Mouse (Mus musculus) liver, embryonic 11.5 days (tissue): Measurements from ENCODE around the gene Rce1. TPM values are rescaled to one million over a fixed set of nuclear protein-coding genes. Genes with fewer than 3 reads are reported as not detected.

ENCODE experiments used
- ATAC-seq: fragments of 200-750 bp; cut with Nextera tagmentation; replicated peaks from 2 replicates; pipeline ENCODE4 v1.8.0; 2017; ENCODE audit warnings: moderate number of reproducible peaks, mild to moderate bottlenecking, moderate TSS enrichment, moderate library complexity; ENCODE audit not compliant: low FRiP score
- DNase-seq: peaks from one replicate; pipeline ENCODE4 v3.0.0-alpha.2; 2017; ENCODE audit warnings: low spot score
- H3K27ac ChIP-seq: fragments of 300-500 bp; sonication (generic); 2 replicates; pipeline ENCODE4 v1.5.1; 2014; ENCODE audit warnings: mild to moderate bottlenecking, low read depth, low read length, control low read depth
- H3K27me3 ChIP-seq: fragments of 300-500 bp; sonication (generic); replicated peaks from 2 replicates; pipeline ENCODE4 v1.6.1; 2014; ENCODE audit warnings: low read length, mixed read lengths; ENCODE audit not compliant: control insufficient read depth, insufficient read depth
- H3K36me3 ChIP-seq: fragments of 300-500 bp; sonication (generic); 2 replicates; pipeline ENCODE4 v1.6.1; 2014; ENCODE audit warnings: mild to moderate bottlenecking, low read length, moderate library complexity, mixed read lengths; ENCODE audit not compliant: control insufficient read depth, insufficient read depth
- H3K4me1 ChIP-seq: fragments of 300-500 bp; sonication (generic); replicated peaks from 2 replicates; pipeline ENCODE4 v1.6.1; 2014; ENCODE audit warnings: low read length, mixed read lengths; ENCODE audit not compliant: control insufficient read depth, insufficient read depth
- H3K4me2 ChIP-seq: fragments of 300-500 bp; sonication (generic); 2 replicates; pipeline ENCODE4 v1.6.1; 2014; ENCODE audit warnings: mild to moderate bottlenecking, control low read depth, moderate library complexity
- H3K4me3 ChIP-seq: fragments of 300-500 bp; sonication (generic); 2 replicates; pipeline ENCODE4 v1.5.1; 2014; ENCODE audit warnings: low read depth, low read length, control low read depth
- H3K9ac ChIP-seq: fragments of 300-500 bp; sonication (generic); 2 replicates; pipeline ENCODE4 v1.6.1; 2014; ENCODE audit warnings: low read depth, low read length, control low read depth
- H3K9me3 ChIP-seq: fragments of 300-500 bp; sonication (generic); 2 replicates; pipeline ENCODE4 v1.6.1; 2016; ENCODE audit warnings: low read length, inconsistent platforms, mixed read lengths; ENCODE audit not compliant: control insufficient read depth
- WGBS: fragments of 180-500 bp; shearing (Covaris S2); extraction: QIAGEN DNeasy Blood & Tissue Kit; methylation state at CpG from one replicate; pipeline ENCODE4 v1.1.7; 2014; 5-methylcytosine and 5-hydroxymethylcytosine counted together
- polyA plus RNA-seq: library from polyadenylated mRNA; unstranded; fragments of >200 nt; fragmentation: Nextera tagmentation; extraction: Ambion mirVana; gene quantifications from 2 replicates; pipeline ENCODE4 v1.2.1, GENCODE M21; 2014

Rce1 gene
- polyA plus RNA-seq, 1 experiment from 2014 or later: 52.5 TPM

DNA sequence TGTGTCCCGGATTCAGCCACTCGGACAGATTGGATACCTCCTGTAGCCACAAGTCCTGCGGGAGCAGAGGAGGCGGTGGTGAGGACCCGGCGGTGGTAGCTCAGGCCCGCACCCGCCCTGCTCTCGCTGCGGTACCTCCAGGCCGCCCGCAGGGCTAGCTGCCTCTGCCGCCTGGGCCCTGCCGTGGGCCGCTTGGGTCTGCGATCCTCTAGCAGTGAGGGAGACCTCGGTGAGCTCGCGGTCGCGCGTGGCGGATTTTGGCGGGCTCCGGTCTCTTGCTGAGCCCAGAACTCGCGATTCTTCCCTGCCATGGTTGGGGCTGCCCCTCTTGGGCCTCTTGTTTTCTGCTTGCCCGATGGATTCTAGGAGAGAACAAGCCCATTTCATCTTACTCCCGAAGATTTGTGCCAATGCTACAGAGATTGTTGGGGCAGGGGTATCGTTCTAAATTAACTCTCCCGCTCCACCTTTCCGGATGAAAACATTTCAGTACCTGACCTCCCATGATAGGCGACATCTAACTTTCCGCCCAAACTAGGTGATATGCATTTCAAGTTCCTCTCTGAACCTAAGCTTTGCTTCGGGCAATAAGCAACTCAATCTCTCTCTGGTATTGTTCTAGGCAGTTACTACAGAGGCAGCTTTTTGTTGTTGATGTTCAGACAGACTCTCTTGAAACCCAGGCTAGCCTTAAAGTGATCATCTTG lies 541 bp upstream of the Rce1 start:
- Histone ChIP-seq H3K9ac (peak overlapping the region; percentile 96), H3K4me2 (peak overlapping the region; percentile 94), H3K27ac (peak overlapping the region; percentile 87), H3K9me3 (no peaks in the 10 kb centered on the region), H3K27me3 (no peaks in the 10 kb centered on the region), H3K4me1 (peaks cover 17% of the 10 kb centered on the region), H3K36me3 (peaks cover 13% of the 10 kb centered on the region; the same call in 1 of the 2 replicates), H3K4me3 (peak overlapping the region; percentile 81)
- DNase-seq (no peak), ATAC-seq (peak; percentile 73)
- 2% methylated on average over 35 of the region's 35 CpGs for WGBS

DNA sequence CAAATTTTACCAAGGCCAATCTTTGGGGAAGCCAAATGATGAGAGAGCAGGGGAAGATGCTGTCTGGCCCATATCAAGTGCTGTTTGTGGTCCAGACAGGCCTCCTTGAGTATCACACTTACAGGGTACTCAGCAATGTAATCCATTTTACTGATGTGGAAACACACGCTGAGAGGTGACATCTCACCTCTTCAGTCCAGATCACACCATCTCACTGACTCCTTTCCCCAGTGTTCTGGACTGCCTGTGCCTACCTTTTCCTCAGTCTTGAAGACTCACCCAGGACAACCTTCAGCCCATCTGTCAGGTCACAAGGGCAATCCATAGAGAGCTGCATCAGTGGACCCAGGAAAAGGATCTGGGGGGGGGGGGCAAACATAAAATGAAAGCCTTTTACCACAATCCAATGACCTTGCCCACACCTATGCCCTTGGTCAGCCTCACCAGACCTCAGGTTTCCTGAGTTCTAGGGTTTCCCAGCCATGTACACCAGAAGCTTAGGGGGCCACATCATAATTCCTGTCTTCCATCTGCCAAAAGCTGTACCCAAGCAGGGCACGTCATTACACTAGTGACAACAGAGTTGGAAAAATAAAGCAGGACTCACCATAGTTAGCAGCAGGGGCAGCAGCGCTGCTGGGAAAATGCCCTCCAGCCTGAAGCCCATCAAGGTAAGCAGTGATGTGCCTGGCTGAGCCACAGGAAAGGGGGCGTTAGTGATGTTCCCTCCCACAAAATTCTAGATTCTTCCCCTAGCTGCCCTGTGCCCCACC lies 849 bp downstream of the Rce1 start:
- peak overlapping the region; percentile 94 for H3K4me2 ChIP-seq
- peaks cover 17% of the 10 kb centered on the region for H3K4me1 ChIP-seq
- ATAC-seq: no peak; the same call in 1 of the 2 replicates
- peaks cover 15% of the 10 kb centered on the region; the same call in 1 of the 2 replicates for H3K36me3 ChIP-seq
- peak overlapping the region; percentile 81 for H3K4me3 ChIP-seq
- H3K27ac ChIP-seq: peak overlapping the region; percentile 87; the same call in 1 of the 2 replicates
- no peaks in the 10 kb centered on the region for H3K27me3 ChIP-seq
- H3K9me3 ChIP-seq: no peaks in the 10 kb centered on the region
- 30% methylated on average over 4 of the region's 4 CpGs for WGBS
- H3K9ac ChIP-seq: peak overlapping the region; percentile 96
- DNase-seq: no peak

DNA sequence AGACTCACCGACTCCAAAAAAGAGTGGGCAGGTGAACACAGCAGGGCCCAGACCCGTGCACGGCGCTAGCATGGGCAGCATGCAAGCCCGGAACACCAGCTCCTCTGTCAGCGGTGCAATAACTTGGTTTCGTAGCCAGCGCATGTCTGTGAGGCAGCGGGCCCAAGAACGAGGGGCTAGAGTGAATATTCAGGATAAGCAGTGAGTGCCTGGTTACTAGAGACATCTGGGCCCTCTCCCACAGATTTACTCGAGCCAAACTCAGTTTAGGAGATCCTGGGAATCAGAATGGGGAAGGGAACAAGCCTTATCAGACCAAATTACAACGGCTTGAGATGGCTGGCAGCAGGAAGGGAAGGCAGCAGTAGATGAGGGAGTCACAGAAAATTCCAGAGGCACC lies 1.4 kb downstream of the Rce1 start:
- Histone ChIP-seq H3K4me1 (peaks cover 17% of the 10 kb centered on the region), H3K9ac (no peak overlapping the region), H3K9me3 (no peaks in the 10 kb centered on the region), H3K36me3 (peaks cover 15% of the 10 kb centered on the region; the same call in 1 of the 2 replicates), H3K4me3 (no peak overlapping the region), H3K4me2 (no peak overlapping the region), H3K27ac (no peak overlapping the region), H3K27me3 (no peaks in the 10 kb centered on the region)
- WGBS: 93% methylated on average over 12 of the region's 12 CpGs
- no peak for DNase-seq
- no peak for ATAC-seq

DNA sequence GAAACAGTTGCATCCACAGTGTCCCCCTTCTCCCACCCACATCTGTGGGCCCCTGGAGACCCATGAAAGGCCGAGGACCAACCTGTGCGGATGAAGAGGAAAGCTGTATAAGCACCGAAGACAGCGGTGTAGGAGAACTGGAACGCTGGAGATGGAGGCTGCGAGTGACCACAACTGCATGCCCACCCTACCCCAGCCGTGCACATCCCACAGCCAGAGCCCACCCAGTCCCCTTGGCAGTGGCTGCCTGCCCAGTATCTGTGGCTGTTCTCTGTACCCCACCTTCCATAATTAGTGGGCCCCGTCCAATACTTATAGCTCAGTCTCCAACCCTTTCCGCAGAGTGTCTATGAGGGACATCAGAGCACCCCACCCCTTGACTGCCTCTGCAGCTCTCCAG lies 2.0 kb downstream of the Rce1 start:
- Histone ChIP-seq H3K27ac (no peak overlapping the region), H3K9ac (no peak overlapping the region), H3K4me3 (no peak overlapping the region), H3K36me3 (peaks cover 15% of the 10 kb centered on the region; the same call in 1 of the 2 replicates), H3K4me2 (no peak overlapping the region), H3K4me1 (peaks cover 17% of the 10 kb centered on the region), H3K9me3 (no peaks in the 10 kb centered on the region), H3K27me3 (no peaks in the 10 kb centered on the region)
- ATAC-seq (no peak), DNase-seq (no peak)
- WGBS: 92% methylated on average over 9 of the region's 9 CpGs

DNA sequence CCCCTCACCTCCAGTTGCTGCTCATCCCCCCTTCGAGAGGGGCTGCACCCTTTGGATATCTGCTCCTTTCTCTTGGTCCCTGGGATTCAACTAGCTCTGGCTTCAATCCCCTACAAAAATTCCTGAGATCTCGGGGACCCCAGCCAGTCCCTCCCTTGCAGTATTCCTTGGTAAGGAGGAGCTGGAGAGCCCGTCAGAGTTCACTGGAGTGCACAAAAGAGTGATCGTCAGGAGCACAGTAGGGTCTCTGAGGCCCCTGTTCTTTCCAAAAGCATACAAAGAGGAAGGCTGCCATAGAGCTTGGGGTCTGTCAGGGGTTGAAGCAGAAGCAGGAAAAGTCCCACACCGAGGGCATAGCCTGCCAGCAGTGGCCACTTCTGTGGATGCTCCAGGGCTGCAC lies 2.7 kb downstream of the Rce1 start:
- DNase-seq (no peak), ATAC-seq (no peak)
- H3K27me3 ChIP-seq: no peaks in the 10 kb centered on the region
- no peak overlapping the region for H3K9ac ChIP-seq
- no peak overlapping the region for H3K27ac ChIP-seq
- H3K9me3 ChIP-seq: no peaks in the 10 kb centered on the region
- peaks cover 13% of the 10 kb centered on the region for H3K4me1 ChIP-seq
- no peak overlapping the region for H3K4me3 ChIP-seq
- WGBS: 89% methylated on average over 5 of the region's 5 CpGs
- H3K4me2 ChIP-seq: no peak overlapping the region
- H3K36me3 ChIP-seq: peaks cover 15% of the 10 kb centered on the region; the same call in 1 of the 2 replicates

DNA sequence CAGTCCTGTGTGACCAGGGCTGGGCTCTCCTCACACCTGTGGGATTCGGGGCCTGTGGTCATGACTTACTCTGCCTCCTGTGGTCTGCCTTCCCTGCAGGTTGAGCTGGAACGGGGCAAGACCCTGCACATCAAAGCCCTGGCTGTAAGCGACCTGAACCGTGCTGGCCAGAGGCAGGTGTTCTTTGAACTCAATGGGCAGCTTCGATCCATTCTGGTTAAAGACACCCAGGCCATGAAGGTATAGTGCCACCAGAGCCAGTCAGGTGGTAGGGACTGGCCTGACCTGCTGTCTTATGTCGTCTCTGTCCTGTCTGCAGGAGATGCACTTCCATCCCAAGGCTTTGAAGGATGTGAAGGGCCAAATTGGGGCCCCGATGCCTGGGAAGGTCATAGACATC lies 4.7 kb downstream of the Rce1 start:
- Histone ChIP-seq H3K4me1 (peaks cover 13% of the 10 kb centered on the region), H3K4me2 (no peak overlapping the region), H3K27ac (no peak overlapping the region), H3K36me3 (peaks cover 15% of the 10 kb centered on the region; the same call in 1 of the 2 replicates), H3K9ac (no peak overlapping the region), H3K4me3 (no peak overlapping the region), H3K9me3 (no peaks in the 10 kb centered on the region), H3K27me3 (peaks cover 2% of the 10 kb centered on the region; the same call in 1 of the 2 replicates)
- DNase-seq: no peak
- 85% methylated on average over 7 of the region's 7 CpGs for WGBS
- no peak for ATAC-seq

DNA sequence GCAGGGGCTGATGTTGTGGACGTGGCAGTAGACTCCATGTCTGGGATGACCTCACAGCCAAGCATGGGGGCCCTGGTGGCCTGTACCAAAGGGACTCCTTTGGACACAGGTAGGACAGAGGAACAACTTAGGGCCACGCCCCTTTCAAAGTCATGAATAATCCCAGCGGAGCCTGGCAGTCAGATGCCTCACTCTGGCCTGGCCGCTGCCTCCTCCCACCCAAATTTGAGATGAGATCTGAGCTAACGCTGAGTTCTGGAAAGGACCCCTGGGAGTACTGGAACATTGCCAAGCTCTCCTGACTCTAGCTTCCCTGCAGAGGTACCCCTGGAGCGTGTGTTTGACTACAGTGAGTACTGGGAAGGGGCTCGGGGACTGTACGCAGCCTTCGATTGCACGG lies 6.0 kb downstream of the Rce1 start:
- ATAC-seq (no peak), DNase-seq (no peak)
- H3K36me3 ChIP-seq: peaks cover 15% of the 10 kb centered on the region; the same call in 1 of the 2 replicates
- no peaks in the 10 kb centered on the region for H3K9me3 ChIP-seq
- no peak overlapping the region for H3K27ac ChIP-seq
- no peak overlapping the region for H3K4me2 ChIP-seq
- H3K4me3 ChIP-seq: no peak overlapping the region
- peaks cover 11% of the 10 kb centered on the region for H3K27me3 ChIP-seq
- H3K4me1 ChIP-seq: peaks cover 9% of the 10 kb centered on the region
- WGBS: 79% methylated on average over 10 of the region's 10 CpGs
- H3K9ac ChIP-seq: no peak overlapping the region

DNA sequence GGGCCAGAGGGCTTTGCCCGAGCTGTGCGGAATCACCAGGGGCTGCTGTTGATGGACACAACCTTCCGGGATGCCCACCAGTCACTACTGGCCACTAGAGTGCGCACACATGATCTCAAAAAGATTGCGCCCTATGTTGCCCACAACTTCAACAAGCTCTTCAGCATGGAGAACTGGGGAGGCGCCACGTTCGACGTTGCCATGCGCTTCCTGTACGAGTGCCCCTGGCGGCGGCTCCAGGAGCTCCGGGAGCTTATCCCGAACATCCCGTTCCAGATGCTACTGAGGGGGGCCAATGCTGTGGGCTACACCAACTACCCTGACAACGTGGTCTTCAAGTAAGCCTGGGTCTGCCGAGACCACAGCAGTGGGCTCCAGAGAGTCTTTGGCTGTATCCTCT lies 7.3 kb downstream of the Rce1 start:
- no peak overlapping the region for H3K4me2 ChIP-seq

More for the DNA sequence above, 7.3 kb downstream of the Rce1 start:
- no peak overlapping the region for H3K4me3 ChIP-seq
- peaks cover 7% of the 10 kb centered on the region for H3K4me1 ChIP-seq
- H3K27me3 ChIP-seq: peaks cover 18% of the 10 kb centered on the region
- 30% methylated on average over 18 of the region's 18 CpGs for WGBS
- H3K27ac ChIP-seq: no peak overlapping the region
- no peak for DNase-seq
- H3K9ac ChIP-seq: no peak overlapping the region
- no peak for ATAC-seq
- H3K36me3 ChIP-seq: peaks cover 15% of the 10 kb centered on the region; the same call in 1 of the 2 replicates
- no peaks in the 10 kb centered on the region for H3K9me3 ChIP-seq
